34 mouse cellular contexts compared by ENCODE assay signal in genomic region chr11:34050063-34050462, GRCm38 (mm10). TPM values are rescaled to one million over a fixed set of nuclear protein-coding genes. Genes with fewer than 3 reads are reported as not detected.
DNase-seq lines count a peak whose midpoint lies in the region; ATAC-seq and TF ChIP-seq lines count a peak whose summit lies in the region.
"Had no signal": no experiment of that assay in that cellular context is flagged by ENCODE, and none has a peak within 500 bp of the region (broad histone marks: within the 10 kb centered on the region; RNA-seq: fewer than 3 reads in every experiment).

No protein-coding gene starts in this region.

- no peak for ATAC-seq in megakaryocyte, adult 5-6 weeks (ENCODE audit: poor library complexity, severe bottlenecking)
- ATAC-seq: forebrain, embryonic 13.5 days; hindbrain, embryonic 16.5 days; intestine, embryonic 16.5 days had no signal

- H3K4me2 ChIP-seq in CH12.LX (ENCODE audit: insufficient read depth, low read depth, poor library complexity, severe bottlenecking) = peak overlapping the region; percentile 91
- H3K4me2 ChIP-seq: forebrain, embryonic 13.5 days; limb, embryonic 13.5 days; lung, embryonic 15.5 days; neural tube, embryonic 15.5 days had no signal

- H3K4me3 ChIP-seq in megakaryocyte, embryonic 14.5 days (replicated peaks) = peak overlapping the region; percentile 96
- peak overlapping the region in 1 of 3 experiments; percentile 40 for H3K4me3 ChIP-seq in CH12.LX (replicated peaks in 1 of 3; ENCODE audit: low read depth in 2 of 3, low read length in 2 of 3, poor library complexity in 1 of 3)
- peak overlapping the region; percentile 24 for H3K4me3 ChIP-seq in bone marrow, adult 2 months (replicated peaks; ENCODE audit: control insufficient read depth, low read depth, low read length)
- peak overlapping the region; percentile 22 for H3K4me3 ChIP-seq in small intestine, adult 2 months (ENCODE audit: low read depth, low read length)
- H3K4me3 ChIP-seq: forebrain, embryonic 13.5 days; layer of hippocampus, adult 2 months; left cerebral cortex, adult 2 months; limb, embryonic 13.5 days; lung, embryonic 15.5 days; neural tube, embryonic 15.5 days had no signal

- dilution Hi-C loops in CH12.LX (cut with MboI; ENCODE audit: extremely low pct_ligation_motif_present, extremely low pct_unique_long_range_greater_than_20kb, low sequenced_read_pairs) = no loop called here

- H3K36me3 ChIP-seq in megakaryocyte, embryonic 14.5 days (replicated peaks; ENCODE audit: low read length) = peaks cover 69% of the 10 kb centered on the region
- H3K36me3 ChIP-seq in CH12.LX (replicated peaks in 1 of 2; ENCODE audit: control insufficient read depth in 1 of 2, insufficient read depth in 1 of 2, low read length in 1 of 2) = peaks cover 21 to 35% of the 10 kb centered on the region in 2 experiments
- H3K36me3 ChIP-seq in small intestine, adult 2 months (ENCODE audit: control insufficient read depth, insufficient read depth, low read length) = 0 out of 2 replicates have a peak, but pooled peaks cover 2% of the 10 kb centered on the region
- H3K36me3 ChIP-seq: limb, embryonic 13.5 days; lung, embryonic 15.5 days; neural tube, embryonic 15.5 days had no signal

- WGBS in bone marrow, adult 2 months = 53% methylated on average over 1 of the region's 1 CpGs
- WGBS in small intestine, adult 2 months = 69% methylated on average over 1 of the region's 1 CpGs

- peak overlapping the region; percentile 74 for H3K9ac ChIP-seq in CH12.LX (ENCODE audit: insufficient read depth, low read depth)
- H3K9ac ChIP-seq: forebrain, embryonic 13.5 days; limb, embryonic 13.5 days; liver, embryonic 14.5 days; lung, embryonic 15.5 days; neural tube, embryonic 15.5 days had no signal

- H3K27me3 ChIP-seq in megakaryocyte, embryonic 14.5 days (replicated peaks) = no peaks in the 10 kb centered on the region
- H3K27me3 ChIP-seq in CH12.LX (replicated peaks) = no peaks in the 10 kb centered on the region
- H3K27me3 ChIP-seq in small intestine, adult 2 months (ENCODE audit: control insufficient read depth, insufficient read depth, low read length) = no peaks in the 10 kb centered on the region
- H3K27me3 ChIP-seq: forebrain, embryonic 13.5 days; limb, embryonic 13.5 days; lung, embryonic 15.5 days; neural tube, embryonic 15.5 days had no signal

- H3K9me3 ChIP-seq in megakaryocyte, embryonic 14.5 days = no peaks in the 10 kb centered on the region
- H3K9me3 ChIP-seq in CH12.LX (replicated peaks; ENCODE audit: low read length) = no peaks in the 10 kb centered on the region
- H3K9me3 ChIP-seq: forebrain, embryonic 13.5 days; limb, embryonic 13.5 days; lung, embryonic 15.5 days; neural tube, embryonic 15.5 days had no signal

- H3K4me1 ChIP-seq in megakaryocyte, embryonic 14.5 days = peaks cover 80% of the 10 kb centered on the region
- H3K4me1 ChIP-seq in CH12.LX (ENCODE audit: control insufficient read depth in 1 of 2, insufficient read depth in 2 of 2) = peaks cover 36 to 92% of the 10 kb centered on the region in 2 experiments
- peaks cover 13% of the 10 kb centered on the region for H3K4me1 ChIP-seq in bone marrow, adult 2 months (ENCODE audit: control insufficient read depth, insufficient read depth, low read length)
- no peaks in the 10 kb centered on the region for H3K4me1 ChIP-seq in small intestine, adult 2 months (ENCODE audit: control insufficient read depth, insufficient read depth, insufficient read length, low read length)
- H3K4me1 ChIP-seq: forebrain, embryonic 13.5 days; limb, embryonic 13.5 days; lung, embryonic 15.5 days; neural tube, embryonic 15.5 days had no signal

- TF ChIP-seq EP300 in CH12.LX (IDR thresholded peaks at IDR 0.05; ENCODE audit: low read length) = no peak

- H3K79me2 ChIP-seq in CH12.LX (replicated peaks; ENCODE audit: control insufficient read depth, extremely low read depth, insufficient read depth, poor library complexity, severe bottlenecking) = peaks cover 29% of the 10 kb centered on the region

- in situ Hi-C loops in CH12.LX (cut with MboI; ENCODE audit: low pct_ligation_motif_present, low pct_unique_long_range_greater_than_20kb, low sequenced_read_pairs) = no loop called here

- TF ChIP-seq POLR2A in CH12.LX (IDR thresholded peaks at IDR 0.05; ENCODE audit: low read depth, low read length) = no peak
- TF ChIP-seq POLR2A in bone marrow, adult 2 months (IDR thresholded peaks at IDR 0.05; ENCODE audit: borderline replicate concordance, control insufficient read depth, low read depth, low read length) = no peak
- TF ChIP-seq POLR2A in small intestine, adult 2 months (IDR thresholded peaks at IDR 0.05; ENCODE audit: low read depth, low read length) = no peak

- peak overlapping the region; percentile 43; the same call in 1 of the 2 replicates for H3K27ac ChIP-seq in CH12.LX (ENCODE audit: insufficient read depth, low read depth)
- H3K27ac ChIP-seq in bone marrow, adult 2 months (ENCODE audit: control insufficient read depth, insufficient read depth, low read depth, low read length, poor library complexity) = no peak overlapping the region
- H3K27ac ChIP-seq in small intestine, adult 2 months (ENCODE audit: insufficient read depth, low read depth, low read length) = no peak overlapping the region
- H3K27ac ChIP-seq: forebrain, embryonic 13.5 days; layer of hippocampus, adult 2 months; left cerebral cortex, adult 2 months; limb, embryonic 13.5 days; liver, embryonic 14.5 days; lung, embryonic 15.5 days; neural tube, embryonic 15.5 days; stomach, postnatal 0 days had no signal

- DNase-seq in CH12.LX (ENCODE audit: extremely low read depth) = no peak
- DNase-seq in kidney, postnatal 25 days = no peak
- DNase-seq in kidney, postnatal 36 days = no peak
- DNase-seq: adrenal gland, postnatal 25 days; cerebellum, adult 9-10 months; cerebellum, postnatal 36 days; gastrocnemius, postnatal 10 days; kidney, adult 8-10 months; kidney, postnatal 14 days; lung, postnatal 4 days; midbrain, embryonic 14.5 days; retina, postnatal 1 day; right cerebral cortex, postnatal 14 days had no signal

- no peak for TF ChIP-seq RAD21 in CH12.LX (IDR thresholded peaks at IDR 0.05; ENCODE audit: low read depth, low read length)

- TF ChIP-seq CTCF in CH12.LX (conservative IDR thresholded peaks at IDR 0.05 in 1 of 2, IDR thresholded peaks at IDR 0.05 in 1 of 2; ENCODE audit: low read depth in 2 of 2, low read length in 2 of 2) = no peak
- no peak for TF ChIP-seq CTCF in bone marrow, adult 2 months (IDR thresholded peaks at IDR 0.05; ENCODE audit: control insufficient read depth, insufficient read depth, low read length)
- TF ChIP-seq CTCF in small intestine, adult 2 months (IDR thresholded peaks at IDR 0.05; ENCODE audit: extremely low read depth, insufficient read length, insufficient replicate concordance, low read depth, low read length) = no peak

TF ChIP-seq in CH12.LX, 34 proteins besides CTCF, POLR2A, EP300 and RAD21 (continues in another document):
- TF ChIP-seq ZNF384 (IDR thresholded peaks at IDR 0.05; ENCODE audit: low read depth, low read length) (no peak), CHD1 (IDR thresholded peaks at IDR 0.05; ENCODE audit: low read depth, low read length) (no peak), USF1 (IDR thresholded peaks at IDR 0.05; ENCODE audit: low read depth, low read length) (no peak), JUN (IDR thresholded peaks at IDR 0.05; ENCODE audit: insufficient read depth, low read depth, low read length) (no peak), BHLHE40 (IDR thresholded peaks at IDR 0.05; ENCODE audit: low read depth, low read length) (no peak), SIN3A (IDR thresholded peaks at IDR 0.05; ENCODE audit: low read length) (no peak), UBTF (IDR thresholded peaks at IDR 0.05; ENCODE audit: low read depth, low read length) (no peak), HCFC1 (IDR thresholded peaks at IDR 0.05; ENCODE audit: low read depth, low read length) (no peak), POLR2AphosphoS2 (IDR thresholded peaks at IDR 0.05; ENCODE audit: low read depth, low read length) (no peak), MAX (IDR thresholded peaks at IDR 0.05; ENCODE audit: low read length) (no peak), KAT2A (IDR thresholded peaks at IDR 0.05; ENCODE audit: insufficient replicate concordance, low read length) (no peak), TBP (conservative IDR thresholded peaks at IDR 0.05; ENCODE audit: low read depth, low read length) (no peak), JUND (conservative IDR thresholded peaks at IDR 0.05; ENCODE audit: low read depth, low read length) (no peak), NELFE (IDR thresholded peaks at IDR 0.05; ENCODE audit: low read depth, low read length) (no peak)

RNA-seq across cellular contexts. Expression of gene Lcp2, which starts 3.3 kb away (rescaled TPM):
- polyA plus RNA-seq in megakaryocyte, embryonic 14.5 days (2012; ENCODE audit: insufficient read depth, low replicate concordance) = 68.0 and 131 TPM in 2 replicates
- 205 and 221 TPM in 2 replicates for total RNA-seq in megakaryocyte, adult 5-6 weeks (2015)
- 94.8 and 109 TPM in 2 replicates for total RNA-seq in megakaryocyte, adult 5-6 weeks (2017)
- total RNA-seq in CH12.LX (2012; rRNA removed) (18.3 and 19.4 TPM in 2 replicates), CH12.LX (2014; rRNA removed) (5.9 and 24.0 TPM in 2 replicates)
- 18.7 and 20.1 TPM in 2 replicates for polyA plus RNA-seq in CH12.LX (2012; ENCODE audit: insufficient read length, low read depth)
- 16.6 and 53.6 TPM in 2 replicates for polyA plus RNA-seq in bone marrow, adult 2 months (2011; ENCODE audit: insufficient read depth, insufficient read length, low replicate concordance, missing spikeins)
- 2.7 and 4.0 TPM in 2 replicates for polyA plus RNA-seq in small intestine, adult 2 months (2012; rRNA removed)

RNA-seq across cellular contexts. Expression of gene 4930469K13Rik, which starts 48.3 kb away (rescaled TPM):
- polyA plus RNA-seq in megakaryocyte, embryonic 14.5 days (2012; ENCODE audit: insufficient read depth, low replicate concordance) = not detected in 2 replicates
- 0.41 and 0.42 TPM in 2 replicates for total RNA-seq in megakaryocyte, adult 5-6 weeks (2015)
- not detected in 2 replicates for total RNA-seq in megakaryocyte, adult 5-6 weeks (2017)
- total RNA-seq in CH12.LX (2012; rRNA removed) (not detected in 2 replicates), CH12.LX (2014; rRNA removed) (0.42 TPM in 1 of 2 replicates, not detected in the other)
- polyA plus RNA-seq in CH12.LX (2012; ENCODE audit: insufficient read length, low read depth) = not detected in 2 replicates
- polyA plus RNA-seq in bone marrow, adult 2 months (2011; ENCODE audit: insufficient read depth, insufficient read length, low replicate concordance, missing spikeins) = not detected in 2 replicates
- not detected in 2 replicates for polyA plus RNA-seq in small intestine, adult 2 months (2012; rRNA removed)
- total RNA-seq: adrenal gland, adult 18-20 months; adrenal gland, postnatal 25 days; gastrocnemius, postnatal 10 days; heart, postnatal 25 days; layer of hippocampus, adult 2 months; layer of hippocampus, postnatal 14 days; left cerebral cortex, adult 2 months; left cerebral cortex, postnatal 36 days; monocyte, adult 5-6 weeks had no signal
- polyA plus RNA-seq: embryonic facial prominence, embryonic 11.5 days; forebrain, embryonic 13.5 days; heart, embryonic 14.5 days; liver, embryonic 14.5 days; midbrain, embryonic 14.5 days; stomach, postnatal 0 days had no signal

RNA-seq across cellular contexts. Expression of gene Kcnip1, which starts 57.1 kb away (rescaled TPM):
- not detected in 2 replicates for polyA plus RNA-seq in megakaryocyte, embryonic 14.5 days (2012; ENCODE audit: insufficient read depth, low replicate concordance)
- total RNA-seq in megakaryocyte, adult 5-6 weeks (2015) = 0.09 TPM in 1 of 2 replicates, not detected in the other
- 0.18 TPM in 1 of 2 replicates, not detected in the other for total RNA-seq in megakaryocyte, adult 5-6 weeks (2017)
- 0.04 TPM in 2 replicates for total RNA-seq in CH12.LX (2012; rRNA removed)
- 0.14 TPM in 1 of 2 replicates, not detected in the other for total RNA-seq in CH12.LX (2014; rRNA removed)
- 0.17 TPM in 1 of 2 replicates, not detected in the other for polyA plus RNA-seq in CH12.LX (2012; ENCODE audit: insufficient read length, low read depth)
- polyA plus RNA-seq in bone marrow, adult 2 months (2011; ENCODE audit: insufficient read depth, insufficient read length, low replicate concordance, missing spikeins) = not detected in 2 replicates
- polyA plus RNA-seq in small intestine, adult 2 months (2012; rRNA removed) = 0.08 and 0.33 TPM in 2 replicates
- total RNA-seq: heart, postnatal 25 days; monocyte, adult 5-6 weeks had no signal
